Mouse (Mus musculus) myocyte (in vitro differentiated cells): ENCODE data around the gene Rpl12. TPM values are rescaled to one million over a fixed set of nuclear protein-coding genes. Genes with fewer than 3 reads are reported as not detected.

Experiments
- H3K27me3 ChIP-seq: one replicate; pipeline ENCODE4 v1.6.1; 2011; ENCODE audit not compliant: control insufficient read depth, insufficient read depth, insufficient read length
- H3K36me3 ChIP-seq: one replicate; pipeline ENCODE4 v1.6.1; 2011; ENCODE audit not compliant: control insufficient read depth, insufficient read depth
- H3K4me2 ChIP-seq: one replicate; pipeline ENCODE4 v1.6.1; 2011; ENCODE audit warnings: low read depth, control low read depth
- H3K4me3 ChIP-seq: one replicate; pipeline ENCODE4 v1.5.1; 2011; ENCODE audit warnings: mild to moderate bottlenecking, control low read depth, moderate library complexity
- H3K79me2 ChIP-seq: one replicate; pipeline ENCODE4 v1.6.1; 2011; ENCODE audit not compliant: control insufficient read depth, insufficient read depth
- H3ac ChIP-seq: one replicate; pipeline ENCODE4 v1.6.1; 2011; ENCODE audit not compliant: control insufficient read depth, insufficient read length
- CEBPB ChIP-seq: IDR thresholded peaks from 2 replicates; pipeline ENCODE4 v1.6.1; 2011; ENCODE audit warnings: mild to moderate bottlenecking, moderate library complexity; ENCODE audit not compliant: poor library complexity, insufficient read depth, severe bottlenecking
- E2F4 ChIP-seq: IDR thresholded peaks from one replicate; pipeline ENCODE4 v1.6.1; 2011; ENCODE audit warnings: mild to moderate bottlenecking, control low read depth, moderate library complexity; ENCODE audit not compliant: insufficient read depth
- MAX ChIP-seq: IDR thresholded peaks from one replicate; pipeline ENCODE4 v1.6.1; 2011; ENCODE audit warnings: low read depth, mild to moderate bottlenecking, control low read depth
- MYOD1 ChIP-seq, 3 experiments: IDR thresholded peaks; one replicate each; pipeline ENCODE4 v1.6.1; 2011; ENCODE audit warnings: control low read depth in 2 of 3, low read depth in 2 of 3, mild to moderate bottlenecking in 2 of 3, moderate library complexity in 1 of 3; ENCODE audit not compliant: insufficient read length in 2 of 3, control insufficient read depth in 1 of 3
- MYOG ChIP-seq, 3 experiments: IDR thresholded peaks; one replicate each; pipeline ENCODE4 v1.6.1; 2011; ENCODE audit warnings: control low read depth in 2 of 3, low read depth in 2 of 3, mild to moderate bottlenecking in 2 of 3; ENCODE audit not compliant: insufficient read length in 2 of 3, control insufficient read depth in 1 of 3, insufficient read depth in 1 of 3
- POLR2A ChIP-seq: IDR thresholded peaks from one replicate; pipeline ENCODE4 v1.6.1; 2011; ENCODE audit warnings: low read depth, mild to moderate bottlenecking, control low read depth, moderate library complexity; ENCODE audit not compliant: insufficient read length
- POLR2AphosphoS2 ChIP-seq: IDR thresholded peaks from one replicate; pipeline ENCODE4 v1.6.1; 2011; ENCODE audit warnings: low read depth, control low read depth; ENCODE audit not compliant: insufficient read length
- REST ChIP-seq: IDR thresholded peaks from one replicate; pipeline ENCODE4 v1.6.1; 2011; ENCODE audit warnings: mild to moderate bottlenecking, control low read depth, moderate library complexity; ENCODE audit not compliant: insufficient read depth, insufficient read length
- SRF ChIP-seq: IDR thresholded peaks from one replicate; pipeline ENCODE4 v1.6.1; 2011; ENCODE audit warnings: low read depth; ENCODE audit not compliant: control insufficient read depth, insufficient read length
- TCF12 ChIP-seq: IDR thresholded peaks from one replicate; pipeline ENCODE4 v1.6.1; 2011; ENCODE audit warnings: mild to moderate bottlenecking, control low read depth; ENCODE audit not compliant: poor library complexity, insufficient read depth, severe bottlenecking
- TCF3 ChIP-seq: IDR thresholded peaks from one replicate; pipeline ENCODE4 v1.6.1; 2011; ENCODE audit warnings: low read depth, control low read depth; ENCODE audit not compliant: insufficient read length
- USF1 ChIP-seq: IDR thresholded peaks from one replicate; pipeline ENCODE4 v1.6.1; 2011; ENCODE audit warnings: low read depth, mild to moderate bottlenecking, control low read depth, moderate library complexity
- polyA plus RNA-seq: library from polyadenylated mRNA; unstranded; fragments of >200 nt; fragmentation: generic; extraction: Trizol; gene quantifications from one replicate; pipeline ENCODE4 v1.2.1, GENCODE M21; 2012; ENCODE audit warnings: missing spikeins

Gene Rpl12
- polyA plus RNA-seq, 1 experiment = 2,628 TPM

DNA sequence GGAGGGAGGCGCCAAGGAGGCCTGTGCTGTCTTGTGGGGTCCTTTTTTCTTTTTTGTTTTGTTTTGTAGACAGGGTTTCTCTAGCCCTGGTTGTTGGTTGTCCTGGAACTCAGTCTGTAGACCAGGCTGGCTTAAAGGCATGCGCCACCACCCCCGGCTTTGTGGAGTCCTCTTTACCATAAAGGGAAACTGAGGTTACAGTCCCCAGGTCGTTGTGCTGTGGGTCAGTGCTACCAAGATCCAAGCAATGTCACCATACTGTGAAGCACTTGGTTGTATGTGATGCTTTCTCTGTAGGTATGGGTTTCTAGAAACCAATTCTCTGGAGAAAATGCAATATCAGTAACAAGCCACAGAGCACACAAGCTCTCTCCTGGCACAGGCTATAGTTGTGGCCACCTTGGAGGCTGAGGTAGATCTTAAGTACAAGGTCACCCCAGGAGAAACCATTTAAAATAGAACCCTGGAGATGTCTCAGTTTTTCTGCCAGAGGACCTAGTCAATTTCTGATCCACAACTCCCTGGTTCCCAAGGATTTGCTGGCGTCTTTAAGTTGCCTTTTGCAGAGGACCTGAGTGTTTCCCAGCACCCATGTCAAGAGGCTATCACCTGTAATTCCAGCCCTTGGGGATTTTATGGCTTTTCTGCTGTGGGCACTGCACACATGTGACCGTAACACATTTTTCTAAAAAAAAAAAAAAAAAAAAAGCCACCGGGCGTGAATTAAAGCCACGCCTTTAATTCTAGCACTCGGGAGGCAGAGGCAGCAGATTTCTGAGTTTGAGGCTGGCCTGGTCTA lies 3.5 kb downstream of the Rpl12 start:
- no peak for TF ChIP-seq TCF12
- peak; percentile 61 for TF ChIP-seq POLR2AphosphoS2
- TF ChIP-seq POLR2A = peak; percentile 49
- no peak for TF ChIP-seq TCF3
- Histone ChIP-seq H3K79me2 (peaks cover 28% of the 10 kb centered on the region), H3ac (no peak overlapping the region), H3K36me3 (peaks cover 26% of the 10 kb centered on the region), H3K27me3 (no peaks in the 10 kb centered on the region), H3K4me3 (peak overlapping the region; percentile 96), H3K4me2 (peak overlapping the region; percentile 90)

DNA sequence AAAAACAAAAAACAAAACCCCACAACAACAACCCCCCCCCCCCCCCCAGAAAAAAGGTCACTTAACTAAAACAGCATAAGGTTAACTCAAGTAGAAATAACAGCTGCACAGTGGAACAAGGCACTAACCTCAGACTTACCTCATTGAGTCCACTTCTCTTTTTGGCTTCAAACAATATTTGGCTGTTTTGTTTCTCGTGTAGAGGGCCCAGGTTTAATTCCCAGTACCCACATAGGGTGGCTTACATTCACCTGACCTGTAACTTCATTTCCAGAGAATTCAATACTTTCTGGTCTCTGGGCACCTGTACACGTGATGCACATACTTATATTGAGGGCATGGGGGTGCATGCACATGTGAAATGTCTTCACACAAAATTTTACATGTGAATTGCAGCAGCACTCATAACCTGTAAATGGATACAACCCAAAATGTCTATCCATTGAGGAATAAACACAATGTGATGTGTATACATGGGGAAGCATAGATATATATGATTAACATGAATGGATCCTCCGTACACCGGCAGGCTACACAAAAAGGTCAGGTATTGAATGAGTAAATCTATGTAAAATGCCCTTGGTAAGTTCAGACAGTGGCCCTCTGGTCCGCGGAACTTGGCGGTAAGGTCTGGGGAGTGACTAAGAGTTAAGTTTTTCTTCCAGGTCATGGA lies 4.3 kb downstream of the Rpl12 start:
- Histone ChIP-seq H3ac (no peak overlapping the region), H3K4me2 (peak overlapping the region; percentile 95), H3K36me3 (peaks cover 26% of the 10 kb centered on the region), H3K4me3 (peak overlapping the region; percentile 80), H3K27me3 (no peaks in the 10 kb centered on the region), H3K79me2 (peaks cover 28% of the 10 kb centered on the region)
- TF ChIP-seq TCF3 = no peak
- TF ChIP-seq SRF = no peak
- TF ChIP-seq USF1 = no peak
- TF ChIP-seq TCF12 = no peak
- no peak for TF ChIP-seq CEBPB
- TF ChIP-seq POLR2AphosphoS2 = peak; percentile 17
- no peak for TF ChIP-seq REST

DNA sequence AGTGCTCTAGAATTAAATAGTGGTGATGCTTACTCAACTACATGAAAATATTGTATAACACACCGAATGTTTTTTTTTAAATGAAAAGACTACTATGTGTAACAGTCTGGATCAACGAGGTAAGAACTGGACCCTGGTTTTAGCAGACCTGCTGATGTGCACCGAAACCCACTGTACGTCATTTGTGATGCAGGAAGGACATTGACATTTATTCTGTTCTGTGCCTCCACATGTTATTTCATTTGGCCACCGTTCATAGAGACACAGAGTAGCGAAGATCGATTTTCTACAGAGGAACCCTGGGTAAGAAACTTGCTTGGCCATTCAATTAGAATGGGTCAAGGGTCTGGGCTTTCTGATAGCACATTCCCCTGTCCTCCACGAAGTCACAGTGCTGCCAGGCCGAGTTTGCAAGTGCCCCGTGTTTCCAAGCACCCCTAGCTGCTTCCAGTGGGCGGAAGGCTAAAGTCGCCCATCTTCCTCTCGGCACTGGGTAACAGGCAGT lies 4.9 kb downstream of the Rpl12 start:
- no peaks in the 10 kb centered on the region for H3K27me3 ChIP-seq
- peak overlapping the region; percentile 95 for H3K4me2 ChIP-seq
- TF ChIP-seq MAX = no peak
- TF ChIP-seq POLR2AphosphoS2 = no peak
- TF ChIP-seq SRF = no peak
- no peak for TF ChIP-seq CEBPB
- TF ChIP-seq MYOG (IDR thresholded peaks at IDR 0.05; ENCODE audit: control insufficient read depth in 1 of 3, insufficient read depth in 1 of 3, insufficient read length in 2 of 3, low read depth in 2 of 3) = no peak
- no peak for TF ChIP-seq E2F4
- no peak for TF ChIP-seq REST
- no peak for TF ChIP-seq TCF3
- no peak for TF ChIP-seq POLR2A
- TF ChIP-seq TCF12 = no peak
- no peak for TF ChIP-seq USF1
- no peak for TF ChIP-seq MYOD1 (IDR thresholded peaks at IDR 0.05; ENCODE audit: control insufficient read depth in 1 of 3, insufficient read length in 2 of 3, low read depth in 2 of 3)
- H3ac ChIP-seq = peak overlapping the region; percentile 23
- H3K79me2 ChIP-seq = peaks cover 28% of the 10 kb centered on the region
- H3K4me3 ChIP-seq = peak overlapping the region; percentile 80
- peaks cover 26% of the 10 kb centered on the region for H3K36me3 ChIP-seq

DNA sequence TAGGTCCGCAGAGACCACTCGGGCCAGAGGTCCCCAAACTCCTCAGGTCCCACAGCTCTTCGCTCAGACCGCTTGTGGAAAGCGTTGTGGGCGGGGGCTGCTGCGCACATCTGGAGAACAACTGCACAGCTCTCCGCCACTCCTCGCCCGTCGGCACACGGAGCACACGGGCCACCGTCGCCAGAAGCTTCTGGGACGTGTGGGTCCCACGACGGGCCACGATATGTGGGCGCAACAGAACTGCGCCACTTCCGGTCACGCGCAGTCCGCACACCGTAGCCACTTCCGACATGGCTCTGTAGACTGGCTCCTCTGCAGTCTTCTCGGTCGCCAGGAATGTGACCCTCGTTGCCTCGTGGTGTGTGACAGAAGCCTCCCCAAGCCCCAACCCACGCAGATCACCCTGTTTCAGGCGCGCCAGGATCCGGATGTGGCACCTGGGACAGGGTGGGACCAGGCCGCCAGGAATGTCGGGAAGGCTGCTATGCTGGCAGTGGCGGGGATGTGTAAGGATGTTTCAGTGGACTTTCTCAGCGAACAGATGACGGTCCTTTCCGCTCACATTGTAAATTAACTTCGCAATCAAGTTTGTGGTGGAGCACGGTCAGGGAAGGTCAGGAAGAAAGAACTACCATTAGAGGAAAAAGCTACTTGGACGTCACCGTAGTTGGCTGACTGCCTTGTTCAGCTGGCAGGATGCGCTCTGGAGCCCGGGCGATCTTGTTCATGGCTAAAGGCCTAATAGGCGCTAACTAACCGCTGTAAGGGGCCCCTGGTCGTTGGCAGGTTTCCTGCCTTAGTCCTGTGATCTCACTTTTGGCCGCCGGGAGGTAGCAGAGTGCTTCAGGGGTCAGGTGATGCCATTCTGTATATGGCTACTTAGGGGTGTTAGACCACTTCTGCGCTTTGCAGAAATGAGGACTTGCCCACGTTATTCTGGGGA lies 5.6 kb downstream of the Rpl12 start:
- Histone ChIP-seq H3K79me2 (peaks cover 24% of the 10 kb centered on the region), H3K4me2 (peak overlapping the region; percentile 95), H3K27me3 (no peaks in the 10 kb centered on the region), H3ac (peak overlapping the region; percentile 23), H3K36me3 (peaks cover 26% of the 10 kb centered on the region), H3K4me3 (peak overlapping the region; percentile 80)
- TF ChIP-seq CEBPB (no peak), TCF3 (no peak), E2F4 (no peak), POLR2AphosphoS2 (peak; percentile 99), MYOG (IDR thresholded peaks at IDR 0.05; ENCODE audit: control insufficient read depth in 1 of 3, insufficient read depth in 1 of 3, insufficient read length in 2 of 3, low read depth in 2 of 3) (peak in 2 of 3 experiments; percentile 13 to 31), MAX (no peak), TCF12 (no peak), SRF (no peak), MYOD1 (IDR thresholded peaks at IDR 0.05; ENCODE audit: control insufficient read depth in 1 of 3, insufficient read length in 2 of 3, low read depth in 2 of 3) (peak in 1 of 3 experiments; percentile 21), POLR2A (peak; percentile 99), REST (peak; percentile 30), USF1 (peak; percentile 82)
